Mouse (Mus musculus) thymus, postnatal 4 days (tissue): ENCODE data around the gene Boc.
"Not testable (repeated sequence)": the region's sequence is repeated elsewhere in the genome, so short reads cannot be mapped to it uniquely, and the experiment has no call there.

Source experiments
- DNase-seq: peaks from one replicate; pipeline ENCODE4 v3.0.0; 2021

Boc gene

DNA sequence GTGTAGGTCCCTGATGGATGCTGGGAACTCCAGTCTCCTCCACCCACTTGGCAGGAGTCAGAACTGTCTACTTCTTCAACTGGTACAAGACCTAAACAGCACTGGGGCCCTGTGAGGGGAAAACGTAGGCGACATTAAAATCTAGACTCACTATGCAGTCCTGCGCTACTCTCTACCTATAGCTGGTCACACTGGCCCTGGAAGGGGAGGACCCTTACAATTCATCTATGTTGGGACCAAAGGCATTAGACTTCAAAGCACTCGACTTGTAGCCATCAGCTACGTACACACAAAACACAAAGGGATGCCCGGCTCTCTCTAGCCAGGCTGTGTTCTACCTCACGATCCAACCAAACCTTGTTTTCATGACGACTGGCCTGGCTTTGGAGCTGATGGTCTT is 73.0 kb downstream of the Boc start:
- DNase-seq: no peak

- DNase-seq: no peak
Measured at GRCm38 (mm10) chr16:44484831-44485230, 73.9 kb downstream of the Boc start.

GRCm38 (mm10) chr16:44484079-44484478 is 74.6 kb downstream of the Boc start:
- DNase-seq: peak; percentile 82

DNA sequence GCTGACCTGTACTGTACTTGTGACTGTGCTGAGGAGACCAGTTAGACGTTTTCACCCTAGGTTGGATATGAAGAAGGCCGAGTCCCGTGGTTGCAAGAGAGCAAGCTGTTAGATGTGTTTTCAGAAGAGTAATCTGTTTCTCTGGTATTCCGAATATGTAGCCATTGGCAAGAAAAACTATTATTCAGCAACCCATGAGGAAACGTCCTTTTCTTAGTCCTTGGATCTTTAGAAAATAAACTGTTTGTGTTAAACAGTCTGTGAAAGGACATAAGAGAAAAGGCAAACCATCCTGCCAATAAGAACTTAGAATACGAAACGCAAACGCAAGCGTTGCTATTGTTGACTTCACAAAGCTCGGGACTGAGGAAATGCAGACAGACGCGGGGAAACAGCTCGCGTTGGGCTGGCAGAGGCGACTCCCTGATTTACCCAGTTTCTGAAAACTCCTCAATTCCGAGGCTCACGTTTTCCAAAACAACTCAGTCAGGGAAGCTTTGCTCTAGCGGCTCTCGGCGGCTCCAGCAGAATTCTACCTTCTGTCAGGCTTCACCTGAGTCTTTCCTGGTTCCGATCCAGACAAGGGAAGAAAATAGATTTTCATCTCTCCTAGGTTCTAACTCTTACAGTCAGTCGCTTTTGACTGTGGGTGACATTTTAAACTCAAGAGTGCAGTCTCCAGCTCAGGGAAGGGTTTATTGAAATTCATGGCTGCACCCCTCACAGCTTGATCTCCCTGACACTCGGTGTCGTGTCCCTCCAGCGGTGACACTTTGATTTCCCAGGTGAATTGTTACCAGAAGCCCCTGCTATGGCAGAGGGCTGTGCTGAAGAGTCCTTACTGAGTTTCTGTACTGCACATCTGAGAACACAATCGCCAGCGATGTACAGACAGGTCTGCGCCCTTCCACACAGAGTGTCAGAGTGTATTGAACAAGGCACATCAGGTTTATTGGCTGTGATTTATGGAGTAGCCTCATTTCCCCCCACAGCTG is 76.8 kb downstream of the Boc start:
- no peak for DNase-seq

DNA sequence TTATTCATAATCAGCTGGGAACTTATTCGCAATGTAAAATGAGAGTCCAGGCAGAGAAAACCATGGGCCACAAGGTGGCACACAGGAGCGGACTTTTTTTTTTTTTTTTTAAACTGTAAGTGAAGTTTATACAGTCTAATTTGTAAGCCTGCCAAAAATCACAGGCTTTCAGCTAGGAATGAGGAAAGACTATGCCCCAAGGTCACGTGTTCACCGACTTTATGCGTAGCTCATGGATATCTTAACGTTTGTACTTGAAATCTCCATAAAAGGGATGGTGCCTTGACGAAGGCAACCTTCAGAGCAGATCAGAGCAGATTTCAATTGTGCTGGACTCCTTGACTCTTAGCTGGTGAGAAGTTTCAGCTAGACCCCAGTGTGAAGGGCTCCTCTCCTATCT is 78.1 kb downstream of the Boc start:
- no peak for DNase-seq

DNA sequence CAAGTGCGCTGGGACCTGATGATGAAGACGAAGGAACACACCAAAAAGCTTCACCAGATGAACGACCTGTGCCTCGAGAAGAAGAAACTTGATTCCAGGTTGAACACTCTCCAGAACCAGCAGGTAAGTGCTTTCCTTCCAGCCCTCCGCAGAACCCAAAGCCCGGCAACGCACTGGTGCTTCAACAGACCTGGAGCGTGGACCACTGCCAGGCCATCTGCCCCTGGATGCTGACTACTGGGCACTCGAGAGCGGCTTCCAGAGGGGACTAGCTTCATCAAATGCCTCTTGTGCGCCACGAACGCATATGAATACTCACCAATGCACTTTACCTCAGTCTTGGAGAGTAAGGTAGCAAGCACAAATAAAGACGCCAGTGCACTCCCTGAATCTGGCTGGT is 78.8 kb downstream of the Boc start:
- DNase-seq: no peak

DNA sequence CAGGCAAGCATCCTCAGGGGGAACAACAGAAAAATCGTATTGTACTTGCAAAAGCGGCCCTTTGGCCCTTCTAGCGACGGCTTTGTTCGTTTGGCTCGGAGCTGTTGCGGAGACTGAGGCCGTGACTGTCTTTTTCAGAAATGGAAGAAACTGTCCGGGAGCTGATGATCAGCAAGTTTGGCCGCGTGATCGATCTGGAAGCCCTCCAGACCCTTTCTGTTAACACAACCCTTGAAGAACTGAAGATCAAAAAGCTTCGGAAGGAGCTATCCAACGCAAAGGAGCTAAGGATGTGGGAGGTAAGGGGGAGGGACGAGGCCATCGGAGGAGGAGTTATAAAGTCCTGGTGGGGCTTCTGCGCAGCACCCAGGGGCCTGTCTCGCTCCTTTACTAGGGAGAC is 79.9 kb downstream of the Boc start:
- DNase-seq: no peak

DNA sequence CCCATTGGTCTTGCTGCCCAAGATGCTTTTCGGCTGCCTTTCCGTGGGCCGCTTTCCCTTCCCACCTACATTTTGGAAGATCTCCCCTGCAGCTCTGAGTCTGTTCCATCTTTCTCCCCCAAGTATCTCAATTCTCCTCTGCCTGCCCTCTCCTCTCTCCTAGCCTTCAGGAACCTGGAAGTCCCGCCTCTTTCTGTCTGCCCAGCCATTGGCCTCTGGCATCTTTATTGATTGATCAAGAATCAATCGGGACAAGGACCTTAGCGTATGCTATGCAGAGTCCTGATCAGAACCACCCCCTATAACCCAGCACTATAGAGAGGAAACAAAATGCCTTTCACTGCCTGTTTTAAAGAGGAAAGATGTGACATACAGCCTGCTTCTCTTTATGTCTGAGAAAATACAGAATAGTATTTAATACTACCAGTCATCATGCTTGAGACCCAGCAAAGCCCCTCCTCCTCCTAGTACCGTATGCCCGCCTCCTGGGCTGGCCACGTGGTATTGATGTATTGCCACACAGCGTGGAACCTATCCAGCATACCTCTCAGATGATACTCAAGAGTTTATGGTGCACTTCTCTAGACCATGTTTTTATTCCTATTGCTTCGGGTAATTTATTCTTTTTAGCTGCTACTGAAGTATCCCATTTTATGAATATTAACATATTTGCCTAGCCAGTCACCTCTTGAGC is 82.9 kb downstream of the Boc start:
- no peak for DNase-seq

DNA sequence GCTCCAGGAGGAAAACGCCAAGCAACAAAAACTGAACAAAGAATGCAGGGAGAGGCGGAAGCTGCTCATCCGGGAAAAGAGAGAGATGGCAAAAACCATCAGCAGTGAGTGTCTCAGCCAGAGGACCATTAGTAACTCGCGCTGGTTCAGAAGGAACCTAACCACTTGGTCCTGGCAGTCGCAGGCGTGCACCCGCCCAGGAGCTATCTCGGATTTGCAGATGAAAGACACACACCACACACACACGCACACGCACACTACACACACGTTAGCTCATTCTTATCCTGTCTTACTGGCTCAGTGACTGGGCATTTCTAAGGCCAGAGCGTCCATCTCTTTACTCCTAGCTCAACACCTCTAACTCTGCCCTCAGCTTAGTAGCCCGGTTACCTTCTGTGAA is 83.4 kb downstream of the Boc start:
- no peak for DNase-seq

DNA sequence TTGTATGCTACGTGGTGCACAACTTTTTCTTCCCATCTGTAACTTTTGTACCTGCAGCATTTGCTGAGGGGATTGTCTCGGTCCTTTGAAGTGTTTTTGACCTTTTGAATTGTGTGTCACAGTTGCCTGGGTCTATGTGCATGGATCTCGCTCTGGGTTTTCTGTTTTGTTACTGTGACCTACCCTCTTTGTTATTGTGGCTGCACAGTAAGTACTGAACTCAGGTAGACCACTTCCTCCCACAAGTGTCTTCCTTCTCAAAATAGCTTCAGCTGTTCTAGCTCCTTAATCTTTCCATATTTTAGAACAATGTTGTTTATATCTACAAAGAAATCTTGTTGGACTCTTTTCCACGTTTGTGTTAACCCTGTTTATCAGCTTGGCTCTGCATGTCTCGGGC is 97.8 kb downstream of the Boc start:
- no peak for DNase-seq

DNA sequence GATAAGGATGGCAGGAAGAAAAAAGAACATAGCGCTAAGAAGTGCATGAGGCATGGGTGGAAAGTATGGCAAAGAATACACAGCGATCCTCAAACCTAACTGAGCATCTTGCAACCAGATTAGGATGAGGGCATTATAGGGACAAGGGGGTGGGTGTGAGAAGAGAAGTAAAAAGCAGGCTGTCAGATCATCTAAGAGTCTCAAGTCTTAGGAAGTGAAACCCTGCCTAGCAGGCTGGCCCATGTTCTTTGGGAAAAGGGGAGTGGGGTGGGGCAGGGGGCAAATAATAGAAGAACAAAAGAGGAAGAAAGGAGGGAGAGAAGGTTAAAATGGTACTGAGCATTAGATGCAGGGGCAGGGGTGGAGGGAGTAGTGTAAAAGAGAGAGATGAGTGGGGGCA is 99.9 kb downstream of the Boc start:
- no peak for DNase-seq

- no peak for DNase-seq
Measured at GRCm38 (mm10) chr16:44457858-44458257, 100.8 kb downstream of the Boc start.

DNA sequence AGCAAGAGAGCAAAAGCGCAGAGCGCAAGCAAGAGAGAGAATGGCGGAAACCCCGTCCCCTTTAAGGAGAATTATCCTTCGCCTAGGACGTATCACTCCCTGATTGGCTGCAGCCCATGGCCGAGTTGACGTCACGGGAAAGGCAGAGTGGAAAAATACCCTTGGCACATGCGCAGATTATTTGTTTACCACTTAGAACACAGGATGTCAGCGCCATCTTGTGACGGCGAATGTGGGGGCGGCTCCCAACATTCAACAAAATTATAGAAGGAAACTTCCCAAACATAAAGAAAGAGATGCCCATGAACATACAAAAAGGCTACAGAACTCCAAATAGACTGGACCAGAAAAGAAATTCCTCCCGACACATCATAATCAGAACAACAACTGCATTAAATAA is 116.8 kb downstream of the Boc start:
- not testable (repeated sequence) for DNase-seq

DNA sequence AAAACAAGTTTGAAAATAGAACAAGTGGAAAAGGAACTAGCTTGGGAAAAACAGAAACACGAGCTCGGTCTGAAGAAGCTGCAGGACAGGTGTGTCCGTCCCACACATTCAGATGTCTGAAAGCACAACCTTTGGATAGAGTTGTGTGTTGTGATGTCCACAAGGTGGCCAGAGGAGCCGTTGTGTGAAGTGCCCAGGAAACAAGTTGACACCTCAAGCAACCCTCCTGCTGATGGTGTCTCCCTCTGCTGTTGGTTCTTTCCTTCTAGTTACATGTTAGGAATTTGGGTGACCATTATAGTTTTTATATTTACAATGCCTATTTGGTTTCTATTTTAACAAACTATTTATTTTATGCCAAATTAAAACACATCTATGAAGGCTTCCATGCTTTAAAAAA is 123.2 kb downstream of the Boc start:
- no peak for DNase-seq
